Mouse (Mus musculus) MEL (cell line): Measurements from ENCODE around the gene Znrf1. TPM values are rescaled to one million over a fixed set of nuclear protein-coding genes. Genes with fewer than 3 reads are reported as not detected.

ENCODE experiments used
- DNase-seq: peaks from one replicate; pipeline ENCODE4 v3.0.0; 2011; ENCODE audit warnings: low read depth, low spot score
- H3K27ac ChIP-seq: 2 replicates; pipeline ENCODE4 v1.5.1; 2012; ENCODE audit warnings: low read depth, mild to moderate bottlenecking, control low read depth, low read length, moderate library complexity; ENCODE audit not compliant: control insufficient read depth
- H3K27me3 ChIP-seq, 2 experiments: fragments of 150-350 bp in 1 of 2; sonication (generic) in 1 of 2; 2 replicates each; pipeline ENCODE4 v1.6.1; 2012; ENCODE audit warnings: low read length in 2 of 2, mild to moderate bottlenecking in 2 of 2, improper control_type of control experiment in 1 of 2, moderate library complexity in 1 of 2; ENCODE audit not compliant: insufficient read depth in 2 of 2, control insufficient read depth in 1 of 2
- H3K36me3 ChIP-seq, 2 experiments: 2 replicates each; pipeline ENCODE4 v1.6.1; 2012 to 2014; ENCODE audit warnings: low read length in 2 of 2, improper control_type of control experiment in 1 of 2, inconsistent platforms in 1 of 2, mild to moderate bottlenecking in 1 of 2; ENCODE audit not compliant: insufficient read depth in 2 of 2, control insufficient read depth in 1 of 2
- H3K4me1 ChIP-seq, 2 experiments: fragments of 150-350 bp in 1 of 2; sonication (generic) in 1 of 2; 2 replicates each; pipeline ENCODE4 v1.6.1; 2012; ENCODE audit warnings: low read length in 2 of 2, improper control_type of control experiment in 1 of 2, mild to moderate bottlenecking in 1 of 2; ENCODE audit not compliant: insufficient read depth in 2 of 2, control insufficient read depth in 1 of 2
- H3K4me3 ChIP-seq, 2 experiments: fragments of 150-350 bp in 1 of 2; sonication (generic) in 1 of 2; 2 replicates each; pipeline ENCODE4 v1.5.1; 2012; ENCODE audit warnings: low read depth in 2 of 2, low read length in 2 of 2, mild to moderate bottlenecking in 2 of 2, moderate library complexity in 2 of 2, control low read depth in 1 of 2, improper control_type of control experiment in 1 of 2; ENCODE audit not compliant: control insufficient read depth in 1 of 2, insufficient read depth in 1 of 2
- H3K79me2 ChIP-seq: 2 replicates; pipeline ENCODE4 v1.6.1; 2012; ENCODE audit warnings: mild to moderate bottlenecking, low read length, moderate library complexity; ENCODE audit not compliant: control insufficient read depth, poor library complexity, insufficient read depth
- H3K9ac ChIP-seq: 2 replicates; pipeline ENCODE4 v1.6.1; 2012; ENCODE audit warnings: low read depth, mild to moderate bottlenecking, control low read depth, low read length, moderate library complexity; ENCODE audit not compliant: control insufficient read depth, poor library complexity, severe bottlenecking
- H3K9me3 ChIP-seq: fragments of 150-350 bp; sonication (generic); replicated peaks from 2 replicates; pipeline ENCODE4 v1.6.1; 2012; ENCODE audit warnings: mild to moderate bottlenecking, low read length, improper control_type of control experiment, moderate library complexity; ENCODE audit not compliant: insufficient read depth
- CHD1 ChIP-seq: IDR thresholded peaks from 2 replicates; pipeline ENCODE4 v1.6.1; 2012; ENCODE audit warnings: low read depth, mild to moderate bottlenecking, inconsistent platforms, low read length, improper control_type of control experiment
- CTCF ChIP-seq, 3 experiments: IDR thresholded peaks in 2 of 3; conservative IDR thresholded peaks in 1 of 3; 2 replicates each; pipeline ENCODE4 v1.5.1; 2011 to 2012; ENCODE audit warnings: low read length in 3 of 3, low read depth in 2 of 3, mild to moderate bottlenecking in 2 of 3, improper control_type of control experiment in 1 of 3, inconsistent platforms in 1 of 3, mixed read lengths in 1 of 3, moderate library complexity in 1 of 3; ENCODE audit not compliant: control insufficient read depth in 1 of 3, insufficient read depth in 1 of 3, poor library complexity in 1 of 3, severe bottlenecking in 1 of 3
- EP300 ChIP-seq, 2 experiments: IDR thresholded peaks; 2 replicates each; pipeline ENCODE4 v1.6.1; 2011; ENCODE audit warnings: improper control_type of control experiment in 2 of 2, low read length in 2 of 2, low read depth in 1 of 2, mild to moderate bottlenecking in 1 of 2
- GABPA ChIP-seq: IDR thresholded peaks from 2 replicates; pipeline ENCODE4 v1.6.1; 2012; ENCODE audit warnings: low read depth, mild to moderate bottlenecking, inconsistent platforms, low read length, improper control_type of control experiment, moderate library complexity
- GATA1 ChIP-seq: IDR thresholded peaks from 2 replicates; pipeline ENCODE4 v1.6.1; 2011; ENCODE audit warnings: low read depth, low read length, improper control_type of control experiment
- MAFK ChIP-seq: IDR thresholded peaks from 2 replicates; pipeline ENCODE4 v1.6.1; 2011; ENCODE audit warnings: low read depth, mild to moderate bottlenecking, low read length, improper control_type of control experiment, borderline replicate concordance
- MEF2A ChIP-seq: IDR thresholded peaks from 2 replicates; pipeline ENCODE4 v1.6.1; 2014; ENCODE audit warnings: low read depth, mild to moderate bottlenecking, inconsistent platforms, low read length, improper control_type of control experiment; ENCODE audit not compliant: poor library complexity, insufficient replicate concordance, severe bottlenecking; ENCODE audit errors: extremely low read depth
- MXI1 ChIP-seq: IDR thresholded peaks from 2 replicates; pipeline ENCODE4 v1.6.1; 2011; ENCODE audit warnings: mild to moderate bottlenecking, low read depth, low read length, improper control_type of control experiment
- POLR2A ChIP-seq, 2 experiments: IDR thresholded peaks; 2 replicates each; pipeline ENCODE4 v1.6.1; 2011 to 2012; ENCODE audit warnings: low read length in 2 of 2, mild to moderate bottlenecking in 2 of 2, control low read depth in 1 of 2, improper control_type of control experiment in 1 of 2, low read depth in 1 of 2, moderate library complexity in 1 of 2; ENCODE audit not compliant: control insufficient read depth in 1 of 2, insufficient read depth in 1 of 2, poor library complexity in 1 of 2
- RCOR1 ChIP-seq: IDR thresholded peaks from 2 replicates; pipeline ENCODE4 v1.6.1; 2012; ENCODE audit warnings: low read depth, mild to moderate bottlenecking, inconsistent platforms, low read length, improper control_type of control experiment
- SIN3A ChIP-seq: IDR thresholded peaks from 2 replicates; pipeline ENCODE4 v1.6.1; 2012; ENCODE audit warnings: low read length, improper control_type of control experiment, inconsistent platforms
- USF1 ChIP-seq: IDR thresholded peaks from 2 replicates; pipeline ENCODE4 v1.6.1; 2014; ENCODE audit warnings: low read depth, mild to moderate bottlenecking, inconsistent platforms, low read length, improper control_type of control experiment, moderate library complexity
- USF2 ChIP-seq, 2 experiments: IDR thresholded peaks; 2 replicates each; pipeline ENCODE4 v1.6.1; 2011 to 2012; ENCODE audit warnings: improper control_type of control experiment in 2 of 2, low read length in 2 of 2, borderline replicate concordance in 1 of 2, inconsistent platforms in 1 of 2, low read depth in 1 of 2, mild to moderate bottlenecking in 1 of 2; ENCODE audit not compliant: insufficient read depth in 1 of 2
- ZNF384 ChIP-seq: IDR thresholded peaks from 2 replicates; pipeline ENCODE4 v1.6.1; 2012; ENCODE audit warnings: low read depth, mild to moderate bottlenecking, inconsistent platforms, low read length, improper control_type of control experiment
- polyA plus RNA-seq, 2 experiments: library from polyadenylated mRNA; stranded (reverse) in 1 of 2; unstranded in 1 of 2; fragments of >175 nt in 1 of 2; fragments of >200 nt in 1 of 2; gene quantifications; 2 replicates each; pipeline versions ENCODE4 v1.2.1 to v1.2.4; 2012; ENCODE audit warnings: low replicate concordance in 2 of 2, low read depth in 1 of 2; ENCODE audit not compliant: insufficient read length in 2 of 2, insufficient read depth in 1 of 2, missing spikeins in 1 of 2
- total RNA-seq: library from RNA; depleted of rRNA; stranded (reverse); fragments of 300-350 nt; gene quantifications from 2 replicates; pipeline ENCODE4 v1.2.3, GENCODE M21; 2012

Gene Znrf1
- total and polyA plus RNA-seq, 3 experiments = 18.4 to 36.0 TPM; not detected in 1

DNA sequence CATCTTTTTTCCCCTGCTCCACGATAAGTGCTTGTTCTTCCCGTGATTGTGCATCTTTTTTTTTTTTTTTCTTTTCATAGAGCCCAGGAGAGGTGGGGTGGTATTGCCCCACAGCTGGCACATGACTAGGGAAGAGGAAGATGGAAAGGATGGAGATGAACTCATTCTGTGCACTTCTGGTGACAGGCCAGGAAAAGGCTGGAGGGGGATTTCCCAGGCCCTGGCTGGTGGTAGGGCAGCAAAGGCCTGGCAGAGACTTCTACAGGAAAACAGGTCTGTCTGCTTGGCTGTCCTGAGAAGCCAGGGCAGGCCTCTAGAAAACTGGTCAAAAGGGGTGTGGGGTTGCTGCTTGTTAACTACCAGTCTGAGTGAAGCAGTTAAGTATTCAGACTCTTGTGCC, 2.3 kb downstream of the Znrf1 start:
- no peak overlapping the region for H3K27ac ChIP-seq
- H3K79me2 ChIP-seq = peaks cover 42% of the 10 kb centered on the region
- TF ChIP-seq MEF2A = no peak
- no peak for TF ChIP-seq CTCF (IDR thresholded peaks at IDR 0.05 in 2 of 3, conservative IDR thresholded peaks at IDR 0.05 in 1 of 3; ENCODE audit: control insufficient read depth in 1 of 3, insufficient read depth in 1 of 3, low read depth in 2 of 3, low read length in 3 of 3, poor library complexity in 1 of 3, severe bottlenecking in 1 of 3)
- TF ChIP-seq POLR2A (IDR thresholded peaks at IDR 0.05; ENCODE audit: control insufficient read depth in 1 of 2, insufficient read depth in 1 of 2, low read depth in 1 of 2, low read length in 2 of 2, poor library complexity in 1 of 2) = no peak
- TF ChIP-seq MAFK = no peak
- TF ChIP-seq USF1 = no peak
- no peak for TF ChIP-seq GABPA
- 0 out of 2 replicates have a peak, but pooled peaks have one; percentile 20 for TF ChIP-seq ZNF384
- H3K9me3 ChIP-seq = no peaks in the 10 kb centered on the region
- peaks cover 0 to 11% of the 10 kb centered on the region in 2 experiments; a peak in 2 of 4 replicates for H3K36me3 ChIP-seq
- H3K27me3 ChIP-seq = no peaks in the 10 kb centered on the region
- DNase-seq = no peak
- peak overlapping the region; percentile 83 to 92 for H3K4me3 ChIP-seq
- H3K4me1 ChIP-seq = peaks cover 1 to 18% of the 10 kb centered on the region in 2 experiments
- H3K9ac ChIP-seq = no peak overlapping the region; the same call in 1 of the 2 replicates

DNA sequence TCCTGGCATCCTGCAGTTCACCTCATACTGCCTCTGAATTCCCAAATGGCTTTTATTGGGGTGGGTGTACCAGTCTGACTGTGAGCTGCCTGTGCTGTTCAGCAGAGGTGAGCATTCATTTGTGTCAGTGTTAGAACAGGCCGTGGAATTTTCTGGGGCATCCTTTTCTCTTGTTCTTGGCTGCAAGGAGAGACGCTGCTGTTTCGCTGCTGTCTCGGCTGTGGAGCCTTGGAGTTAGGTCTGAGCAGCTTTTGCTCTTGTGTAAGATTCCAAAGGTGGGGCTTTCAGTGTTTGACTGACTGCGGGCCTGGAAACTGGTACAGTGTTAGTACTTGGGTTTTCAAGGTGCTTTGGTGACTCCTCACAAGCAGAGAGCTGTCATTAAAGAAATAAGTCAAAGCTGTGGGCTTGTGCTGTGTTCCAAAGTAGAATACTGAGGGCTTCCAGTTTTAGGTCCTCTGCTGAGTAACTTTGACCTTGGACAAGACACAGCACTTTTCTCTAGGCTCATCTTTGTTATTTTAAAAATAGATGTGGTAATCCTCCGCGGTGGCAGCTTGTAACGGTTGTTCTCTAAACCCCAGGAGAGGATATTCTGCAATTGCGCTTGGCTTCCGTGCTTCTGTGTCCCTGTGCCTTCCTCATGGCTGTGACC, 3.7 kb downstream of the Znrf1 start:
- H3K27ac ChIP-seq = no peak overlapping the region
- H3K79me2 ChIP-seq = peaks cover 49% of the 10 kb centered on the region
- H3K27me3 ChIP-seq = no peaks in the 10 kb centered on the region
- peaks cover 0 to 11% of the 10 kb centered on the region in 2 experiments; a peak in 2 of 4 replicates for H3K36me3 ChIP-seq
- no peaks in the 10 kb centered on the region for H3K9me3 ChIP-seq
- H3K4me1 ChIP-seq = peaks cover 1 to 18% of the 10 kb centered on the region in 2 experiments
- no peak for TF ChIP-seq GATA1
- no peak for TF ChIP-seq POLR2A (IDR thresholded peaks at IDR 0.05; ENCODE audit: control insufficient read depth in 1 of 2, insufficient read depth in 1 of 2, low read depth in 1 of 2, low read length in 2 of 2, poor library complexity in 1 of 2)
- no peak for TF ChIP-seq SIN3A
- TF ChIP-seq USF2 (IDR thresholded peaks at IDR 0.05; ENCODE audit: borderline replicate concordance in 1 of 2, insufficient read depth in 1 of 2, low read depth in 1 of 2, low read length in 2 of 2) = no peak
- TF ChIP-seq EP300 (IDR thresholded peaks at IDR 0.05; ENCODE audit: low read depth in 1 of 2, low read length in 2 of 2) = no peak
- no peak for TF ChIP-seq RCOR1
- TF ChIP-seq CHD1 = no peak
- no peak for TF ChIP-seq MAFK
- TF ChIP-seq MXI1 = no peak
- DNase-seq = no peak
- H3K9ac ChIP-seq = no peak overlapping the region
- no peak overlapping the region for H3K4me3 ChIP-seq
